Mouse (Mus musculus): Measurements from ENCODE around the gene Sept8. TPM values are rescaled to one million over a fixed set of nuclear protein-coding genes. Genes with fewer than 3 reads are reported as not detected.

Sept8 gene
- polyA plus RNA-seq, 1 experiment, result 92.4 TPM

DNA sequence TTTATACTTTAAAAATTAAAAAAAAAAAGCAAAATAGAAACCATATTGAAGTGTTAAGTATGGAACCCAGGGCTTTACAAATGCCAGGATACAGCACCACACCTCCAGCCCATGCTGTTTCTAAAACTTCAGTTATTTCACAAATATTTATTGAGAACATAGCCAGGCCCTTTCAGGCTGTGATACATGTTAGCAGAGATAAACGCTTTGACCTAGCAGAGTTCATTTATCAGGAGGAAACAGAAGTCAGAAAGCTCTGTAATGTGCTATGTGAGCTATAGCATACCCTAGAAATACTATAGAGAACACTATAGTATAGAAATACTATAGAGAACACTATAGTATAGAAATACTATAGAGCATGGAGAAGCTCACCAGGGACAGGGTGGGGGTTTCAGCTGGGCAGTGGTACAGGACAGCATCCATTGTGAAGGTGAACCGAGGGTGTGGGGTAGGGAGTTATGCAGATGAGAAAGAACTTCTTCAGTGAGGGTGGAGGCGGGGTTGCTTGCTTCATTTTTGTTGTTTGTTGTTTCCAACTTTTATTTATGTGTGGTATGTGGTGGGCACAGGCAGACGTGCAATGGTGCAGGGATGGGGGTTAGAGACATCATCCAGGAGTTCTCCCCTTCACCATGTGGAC is 37.8 kb upstream of the Sept8 start:
- no peaks in the 10 kb centered on the region for H3K79me2 ChIP-seq (ENCODE audit: control insufficient read depth, insufficient read depth)
- H3ac ChIP-seq (ENCODE audit: control insufficient read depth, insufficient read length), result no peak overlapping the region
- no peaks in the 10 kb centered on the region for H3K36me3 ChIP-seq (ENCODE audit: control insufficient read depth, insufficient read depth)
- no peak for TF ChIP-seq REST (IDR thresholded peaks at IDR 0.05; ENCODE audit: insufficient read depth, insufficient read length)
- TF ChIP-seq CEBPB (IDR thresholded peaks at IDR 0.05; ENCODE audit: insufficient read depth, poor library complexity, severe bottlenecking), result no peak
- no peak for TF ChIP-seq POLR2AphosphoS2 (IDR thresholded peaks at IDR 0.05; ENCODE audit: insufficient read length, low read depth)
- no peak for TF ChIP-seq TCF12 (IDR thresholded peaks at IDR 0.05; ENCODE audit: insufficient read depth, poor library complexity, severe bottlenecking)
- no peak for TF ChIP-seq MYOD1 (IDR thresholded peaks at IDR 0.05; ENCODE audit: control insufficient read depth in 1 of 3, insufficient read length in 2 of 3, low read depth in 2 of 3)
- TF ChIP-seq SRF (IDR thresholded peaks at IDR 0.05; ENCODE audit: control insufficient read depth, insufficient read length, low read depth), result no peak
- TF ChIP-seq USF1 (IDR thresholded peaks at IDR 0.05; ENCODE audit: low read depth), result no peak
- no peak for TF ChIP-seq E2F4 (IDR thresholded peaks at IDR 0.05; ENCODE audit: insufficient read depth)
- no peak for TF ChIP-seq TCF3 (IDR thresholded peaks at IDR 0.05; ENCODE audit: insufficient read length, low read depth)
- H3K27me3 ChIP-seq (ENCODE audit: control insufficient read depth, insufficient read depth, insufficient read length), result no peaks in the 10 kb centered on the region
- H3K4me3 ChIP-seq, result no peak overlapping the region
- no peak overlapping the region for H3K4me2 ChIP-seq (ENCODE audit: low read depth)

DNA sequence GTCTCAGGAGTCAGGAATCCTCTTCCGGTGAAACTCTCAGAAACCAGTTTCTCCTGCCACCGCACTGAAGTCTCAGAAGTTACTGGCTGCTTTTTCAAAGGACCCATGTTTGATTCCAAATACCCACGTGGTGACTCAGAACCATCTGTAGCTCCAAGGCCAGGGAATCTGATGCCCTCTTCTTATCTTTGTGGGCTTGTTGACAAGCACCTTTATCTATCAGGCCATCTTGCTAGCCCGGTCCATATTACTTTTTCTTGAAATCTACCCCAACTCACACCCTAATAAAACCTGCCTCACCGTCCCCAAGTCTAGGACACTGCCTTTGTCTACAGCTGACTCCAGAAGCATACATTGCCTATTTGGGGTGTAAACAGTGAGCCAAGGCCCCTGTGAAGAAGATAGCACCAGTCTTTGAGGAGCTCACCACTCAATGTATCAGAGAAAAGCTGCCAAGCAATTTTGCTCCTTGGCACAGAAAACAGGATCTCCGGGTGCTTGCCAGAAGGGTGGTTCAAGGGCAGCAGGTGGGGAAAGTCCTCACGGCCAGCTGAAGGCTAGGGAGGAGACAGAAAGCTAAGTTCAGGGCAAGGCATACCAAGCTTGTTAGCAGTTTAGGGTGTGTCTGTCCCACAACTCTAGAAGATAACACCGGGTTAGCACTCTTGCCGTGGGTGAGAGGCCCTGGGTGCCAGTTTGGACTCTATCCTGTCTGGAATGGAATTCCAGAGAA is 35.7 kb upstream of the Sept8 start:
- H3K27me3 ChIP-seq (ENCODE audit: control insufficient read depth, insufficient read depth, insufficient read length), result no peaks in the 10 kb centered on the region
- H3ac ChIP-seq (ENCODE audit: control insufficient read depth, insufficient read length), result no peak overlapping the region
- H3K36me3 ChIP-seq (ENCODE audit: control insufficient read depth, insufficient read depth), result no peaks in the 10 kb centered on the region
- H3K79me2 ChIP-seq (ENCODE audit: control insufficient read depth, insufficient read depth), result no peaks in the 10 kb centered on the region
- no peak overlapping the region for H3K4me3 ChIP-seq
- peak; percentile 35 for TF ChIP-seq USF1 (IDR thresholded peaks at IDR 0.05; ENCODE audit: low read depth)
- no peak for TF ChIP-seq MAX (IDR thresholded peaks at IDR 0.05; ENCODE audit: low read depth)
- peak; percentile 22 to 92 (median 75) for TF ChIP-seq MYOG (IDR thresholded peaks at IDR 0.05; ENCODE audit: control insufficient read depth in 1 of 3, insufficient read depth in 1 of 3, insufficient read length in 2 of 3, low read depth in 2 of 3)
- TF ChIP-seq TCF3 (IDR thresholded peaks at IDR 0.05; ENCODE audit: insufficient read length, low read depth), result peak; percentile 15
- TF ChIP-seq MYOD1 (IDR thresholded peaks at IDR 0.05; ENCODE audit: control insufficient read depth in 1 of 3, insufficient read length in 2 of 3, low read depth in 2 of 3), result peak in 2 of 3 experiments; percentile 79 to 86
- TF ChIP-seq TCF12 (IDR thresholded peaks at IDR 0.05; ENCODE audit: insufficient read depth, poor library complexity, severe bottlenecking), result peak; percentile 66
- peak overlapping the region; percentile 50 for H3K4me2 ChIP-seq (ENCODE audit: low read depth)

- H3ac ChIP-seq (ENCODE audit: control insufficient read depth, insufficient read length), result no peak overlapping the region
- no peaks in the 10 kb centered on the region for H3K27me3 ChIP-seq (ENCODE audit: control insufficient read depth, insufficient read depth, insufficient read length)
- no peak overlapping the region for H3K4me2 ChIP-seq (ENCODE audit: low read depth)
- no peak overlapping the region for H3K4me3 ChIP-seq
- H3K79me2 ChIP-seq (ENCODE audit: control insufficient read depth, insufficient read depth), result no peaks in the 10 kb centered on the region
- no peaks in the 10 kb centered on the region for H3K36me3 ChIP-seq (ENCODE audit: control insufficient read depth, insufficient read depth)
- TF ChIP-seq SRF (IDR thresholded peaks at IDR 0.05; ENCODE audit: control insufficient read depth, insufficient read length, low read depth), result no peak
- TF ChIP-seq E2F4 (IDR thresholded peaks at IDR 0.05; ENCODE audit: insufficient read depth), result no peak
- TF ChIP-seq USF1 (IDR thresholded peaks at IDR 0.05; ENCODE audit: low read depth), result peak; percentile 34
- no peak for TF ChIP-seq TCF12 (IDR thresholded peaks at IDR 0.05; ENCODE audit: insufficient read depth, poor library complexity, severe bottlenecking)
- no peak for TF ChIP-seq MYOD1 (IDR thresholded peaks at IDR 0.05; ENCODE audit: control insufficient read depth in 1 of 3, insufficient read length in 2 of 3, low read depth in 2 of 3)
These were observed 33.3 kb upstream of the Sept8 start for GRCm38 (mm10) chr11:53485719-53486118.

DNA sequence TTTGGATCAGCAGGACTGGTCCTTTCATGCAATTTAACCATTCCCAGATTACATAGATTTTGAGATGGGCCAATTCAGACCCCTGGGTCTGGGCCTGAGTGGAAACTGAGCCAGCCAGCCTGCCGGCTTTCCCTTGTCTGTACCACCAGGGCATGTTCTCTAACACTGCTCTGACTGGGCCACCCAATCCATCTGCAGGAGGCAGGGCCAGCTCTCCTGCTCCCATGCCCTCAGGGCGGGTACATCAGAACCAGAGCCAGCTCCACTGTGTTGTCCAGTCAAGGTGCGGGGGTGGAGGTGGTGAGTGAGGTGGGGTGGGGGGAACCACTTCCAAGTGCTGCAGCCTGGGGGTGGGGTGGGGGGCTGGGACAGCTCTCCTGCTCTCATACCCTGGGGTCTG is 32.7 kb upstream of the Sept8 start:
- no peaks in the 10 kb centered on the region for H3K27me3 ChIP-seq (ENCODE audit: control insufficient read depth, insufficient read depth, insufficient read length)
- H3K4me3 ChIP-seq, result no peak overlapping the region
- no peaks in the 10 kb centered on the region for H3K36me3 ChIP-seq (ENCODE audit: control insufficient read depth, insufficient read depth)
- TF ChIP-seq E2F4 (IDR thresholded peaks at IDR 0.05; ENCODE audit: insufficient read depth) (no peak), MYOD1 (IDR thresholded peaks at IDR 0.05; ENCODE audit: control insufficient read depth in 1 of 3, insufficient read length in 2 of 3, low read depth in 2 of 3) (no peak), SRF (IDR thresholded peaks at IDR 0.05; ENCODE audit: control insufficient read depth, insufficient read length, low read depth) (no peak), CEBPB (IDR thresholded peaks at IDR 0.05; ENCODE audit: insufficient read depth, poor library complexity, severe bottlenecking) (no peak), MYOG (IDR thresholded peaks at IDR 0.05; ENCODE audit: control insufficient read depth in 1 of 3, insufficient read depth in 1 of 3, insufficient read length in 2 of 3, low read depth in 2 of 3) (no peak), TCF3 (IDR thresholded peaks at IDR 0.05; ENCODE audit: insufficient read length, low read depth) (no peak), POLR2A (IDR thresholded peaks at IDR 0.05; ENCODE audit: insufficient read length, low read depth) (no peak), REST (IDR thresholded peaks at IDR 0.05; ENCODE audit: insufficient read depth, insufficient read length) (no peak)
- no peaks in the 10 kb centered on the region for H3K79me2 ChIP-seq (ENCODE audit: control insufficient read depth, insufficient read depth)
- no peak overlapping the region for H3K4me2 ChIP-seq (ENCODE audit: low read depth)
- no peak overlapping the region for H3ac ChIP-seq (ENCODE audit: control insufficient read depth, insufficient read length)

Data from myocyte (in vitro differentiated cells).